Mouse (Mus musculus) megakaryocyte, embryonic 14.5 days (primary cell): ENCODE data around the gene Fkbp1b.

ENCODE experiments used
- FLI1 ChIP-seq: IDR thresholded peaks from 2 replicates; pipeline ENCODE4 v1.6.1; 2012; ENCODE audit warnings: low read length, inconsistent platforms, mixed read lengths
- GATA1 ChIP-seq: IDR thresholded peaks from 3 replicates; pipeline ENCODE4 v1.6.1; 2012; ENCODE audit warnings: mixed read lengths, low read length, inconsistent platforms, borderline replicate concordance

DNA sequence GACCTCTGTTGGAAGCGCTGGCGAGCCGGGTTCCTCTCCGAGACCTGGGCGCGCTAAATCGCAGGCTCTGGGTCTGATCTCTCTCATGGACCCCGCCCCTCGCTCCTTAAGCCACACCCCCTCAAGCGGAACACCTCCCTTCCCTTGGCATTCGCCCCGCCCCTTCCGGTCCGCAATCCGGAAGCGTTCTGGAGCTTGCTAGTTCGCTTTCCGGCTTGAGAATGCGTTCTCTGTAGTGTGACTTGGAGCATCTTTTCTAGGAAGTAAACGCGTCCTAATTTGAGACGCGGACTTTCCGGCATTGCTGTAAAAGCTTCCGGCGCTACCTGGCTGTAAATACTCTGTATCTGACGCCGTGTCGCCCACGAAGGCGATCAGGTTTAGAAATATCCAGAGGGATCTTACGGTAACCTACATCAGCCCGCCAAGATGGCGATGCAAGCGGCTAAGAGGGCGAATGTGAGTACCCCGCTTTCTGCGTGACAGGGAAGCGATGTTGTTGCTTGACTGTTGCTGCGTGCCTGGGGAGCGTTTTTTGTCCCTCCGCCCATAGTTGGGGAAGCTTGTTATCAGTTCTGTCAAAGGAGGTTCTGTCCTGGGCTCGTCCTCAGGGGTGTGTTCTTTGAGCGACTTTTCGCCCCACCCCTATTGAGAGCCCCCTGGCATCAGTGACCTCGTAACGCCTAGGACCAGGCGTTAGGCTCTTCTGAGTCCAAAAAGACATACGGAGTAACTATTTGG lies 23.9 kb downstream of the Fkbp1b start, which contains the start of gene Sf3b6:
- TF ChIP-seq GATA1 (no peak), FLI1 (peak; percentile 94)
